Mouse (Mus musculus): ENCODE data around the gene Scaper. TPM values are rescaled to one million over a fixed set of nuclear protein-coding genes. Genes with fewer than 3 reads are reported as not detected.

The Scaper gene
- polyA plus RNA-seq, 1 experiment = 0.02 TPM

DNA sequence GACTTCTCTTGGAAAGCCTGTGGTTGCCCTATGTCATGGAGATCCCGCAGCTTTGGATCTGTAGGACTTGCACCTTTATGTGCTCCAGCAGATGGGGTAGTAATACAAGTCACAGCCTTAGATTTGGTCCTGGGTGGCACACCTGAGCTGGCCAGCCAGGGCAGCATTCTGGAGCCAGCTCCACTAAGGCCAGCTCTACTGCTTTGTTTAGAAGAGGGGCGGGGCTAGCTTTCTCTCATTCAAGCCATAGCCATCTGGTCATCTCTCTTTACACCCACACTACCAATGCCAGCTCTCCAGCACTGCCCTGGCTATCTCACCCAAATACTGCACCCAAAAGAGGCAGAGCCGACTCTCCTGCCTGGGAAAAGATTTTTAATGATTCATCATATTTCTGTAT is 323.2 kb downstream of the Scaper start:
- TF ChIP-seq GATA1 (IDR thresholded peaks at IDR 0.05; ENCODE audit: borderline replicate concordance, low read length) (no peak), FLI1 (IDR thresholded peaks at IDR 0.05; ENCODE audit: low read length) (no peak)
- Histone ChIP-seq H3K36me3 (replicated peaks; ENCODE audit: low read length) (no peaks in the 10 kb centered on the region), H3K4me3 (replicated peaks) (no peak overlapping the region), H3K9me3 (no peaks in the 10 kb centered on the region), H3K4me1 (no peaks in the 10 kb centered on the region; the same call in 1 of the 2 replicates), H3K27me3 (replicated peaks) (no peaks in the 10 kb centered on the region)

- no peak for TF ChIP-seq GATA1 (IDR thresholded peaks at IDR 0.05; ENCODE audit: borderline replicate concordance, low read length)
- no peak for TF ChIP-seq FLI1 (IDR thresholded peaks at IDR 0.05; ENCODE audit: low read length)
- Histone ChIP-seq H3K9me3 (no peaks in the 10 kb centered on the region), H3K27me3 (replicated peaks) (no peaks in the 10 kb centered on the region), H3K4me1 (no peaks in the 10 kb centered on the region; the same call in 1 of the 2 replicates), H3K4me3 (replicated peaks) (no peak overlapping the region), H3K36me3 (replicated peaks; ENCODE audit: low read length) (no peaks in the 10 kb centered on the region)
These were observed 328.2 kb downstream of the Scaper start for GRCm38 (mm10) chr9:55609751-55610150.

DNA sequence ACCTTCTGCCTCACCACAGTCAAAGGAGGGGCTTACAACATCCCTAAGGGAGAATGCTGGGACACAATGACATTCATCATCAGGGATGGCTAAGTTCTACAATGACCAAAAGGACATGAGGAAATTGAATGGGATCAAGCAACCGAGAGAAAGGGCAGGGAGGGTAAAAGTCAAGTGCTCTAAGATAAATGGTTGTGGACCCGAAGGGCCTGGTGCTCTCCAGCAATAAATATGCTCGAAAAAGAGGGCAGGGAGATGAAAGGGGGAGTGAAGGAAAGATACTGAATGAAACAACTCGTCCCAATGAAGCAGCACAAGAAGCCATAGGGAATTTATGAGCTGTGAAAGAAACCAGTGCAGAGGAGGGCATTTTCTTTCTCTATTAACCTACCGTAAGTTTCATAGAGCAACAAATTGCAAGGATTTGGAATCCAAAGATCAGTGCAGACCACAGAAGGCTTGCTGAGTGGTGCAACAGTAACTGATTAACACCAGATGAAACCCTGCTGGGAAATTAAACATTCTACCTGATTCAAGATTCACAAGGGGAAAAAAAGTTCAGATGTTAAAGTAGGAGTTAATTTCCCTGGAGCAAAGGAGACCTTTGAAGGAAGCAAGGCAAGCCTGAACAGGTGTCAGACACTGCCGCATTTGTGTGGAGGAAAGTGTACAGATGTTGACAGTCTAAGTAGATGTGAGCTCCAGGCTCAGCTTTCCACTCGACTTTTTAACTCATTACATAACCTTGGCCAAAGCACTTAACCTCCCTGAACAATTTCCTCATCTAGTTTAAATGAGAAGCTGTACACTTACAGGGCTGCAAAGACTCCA is 329.0 kb downstream of the Scaper start:
- no peaks in the 10 kb centered on the region; the same call in 1 of the 2 replicates for H3K4me1 ChIP-seq
- TF ChIP-seq FLI1 (IDR thresholded peaks at IDR 0.05; ENCODE audit: low read length) (no peak), GATA1 (IDR thresholded peaks at IDR 0.05; ENCODE audit: borderline replicate concordance, low read length) (no peak)
- H3K36me3 ChIP-seq (replicated peaks; ENCODE audit: low read length) = no peaks in the 10 kb centered on the region
- no peaks in the 10 kb centered on the region for H3K9me3 ChIP-seq
- H3K27me3 ChIP-seq (replicated peaks) = no peaks in the 10 kb centered on the region
- no peak overlapping the region for H3K4me3 ChIP-seq (replicated peaks)

- TF ChIP-seq FLI1 (IDR thresholded peaks at IDR 0.05; ENCODE audit: low read length) = no peak
- TF ChIP-seq GATA1 (IDR thresholded peaks at IDR 0.05; ENCODE audit: borderline replicate concordance, low read length) = no peak
- H3K4me3 ChIP-seq (replicated peaks) = no peak overlapping the region
- H3K9me3 ChIP-seq = no peaks in the 10 kb centered on the region
- H3K4me1 ChIP-seq = no peaks in the 10 kb centered on the region
- H3K36me3 ChIP-seq (replicated peaks; ENCODE audit: low read length) = no peaks in the 10 kb centered on the region
- peaks cover 2% of the 10 kb centered on the region for H3K27me3 ChIP-seq (replicated peaks)
These were observed 339.3 kb downstream of the Scaper start for GRCm38 (mm10) chr9:55598594-55598993.

DNA sequence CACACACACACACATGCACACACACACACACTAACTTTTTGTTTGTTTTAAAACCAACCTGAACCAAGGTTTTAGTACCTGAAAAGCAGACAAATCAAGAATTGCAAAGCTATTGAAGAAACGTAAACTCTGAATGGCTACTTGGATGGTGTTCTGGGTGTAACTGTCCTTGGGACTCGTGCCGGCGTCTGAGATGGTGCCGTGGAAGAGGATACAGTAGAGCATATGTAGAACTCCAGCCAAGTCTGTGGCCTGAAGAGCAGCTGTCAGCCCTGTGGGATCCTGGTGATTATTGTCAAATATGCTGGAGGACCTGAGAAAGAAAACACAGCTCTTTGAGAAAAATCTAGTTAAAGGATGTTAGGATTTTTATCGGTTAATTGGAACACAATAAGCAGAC is 351.8 kb downstream of the Scaper start:
- no peak overlapping the region for H3K4me3 ChIP-seq (replicated peaks)
- H3K36me3 ChIP-seq (replicated peaks; ENCODE audit: low read length) = no peaks in the 10 kb centered on the region
- H3K9me3 ChIP-seq = no peaks in the 10 kb centered on the region
- no peaks in the 10 kb centered on the region for H3K4me1 ChIP-seq
- no peaks in the 10 kb centered on the region for H3K27me3 ChIP-seq (replicated peaks)
- TF ChIP-seq FLI1 (IDR thresholded peaks at IDR 0.05; ENCODE audit: low read length) (no peak), GATA1 (IDR thresholded peaks at IDR 0.05; ENCODE audit: borderline replicate concordance, low read length) (no peak)

- TF ChIP-seq GATA1 (IDR thresholded peaks at IDR 0.05; ENCODE audit: borderline replicate concordance, low read length) (no peak), FLI1 (IDR thresholded peaks at IDR 0.05; ENCODE audit: low read length) (no peak)
- Histone ChIP-seq H3K4me1 (no peaks in the 10 kb centered on the region), H3K4me3 (replicated peaks) (no peak overlapping the region)
These were observed 356.5 kb downstream of the Scaper start for GRCm38 (mm10) chr9:55581414-55581813.

GRCm38 (mm10) chr9:55576571-55576970 is 361.3 kb downstream of the Scaper start:
- Histone ChIP-seq H3K4me3 (replicated peaks) (no peak overlapping the region), H3K27me3 (replicated peaks) (no peaks in the 10 kb centered on the region)
- no peak for TF ChIP-seq FLI1 (IDR thresholded peaks at IDR 0.05; ENCODE audit: low read length)

More at GRCm38 (mm10) chr9:55581414-55581813, 356.5 kb downstream of the Scaper start:
- Histone ChIP-seq H3K9me3 (no peaks in the 10 kb centered on the region), H3K36me3 (replicated peaks; ENCODE audit: low read length) (no peaks in the 10 kb centered on the region), H3K27me3 (replicated peaks) (no peaks in the 10 kb centered on the region)

DNA sequence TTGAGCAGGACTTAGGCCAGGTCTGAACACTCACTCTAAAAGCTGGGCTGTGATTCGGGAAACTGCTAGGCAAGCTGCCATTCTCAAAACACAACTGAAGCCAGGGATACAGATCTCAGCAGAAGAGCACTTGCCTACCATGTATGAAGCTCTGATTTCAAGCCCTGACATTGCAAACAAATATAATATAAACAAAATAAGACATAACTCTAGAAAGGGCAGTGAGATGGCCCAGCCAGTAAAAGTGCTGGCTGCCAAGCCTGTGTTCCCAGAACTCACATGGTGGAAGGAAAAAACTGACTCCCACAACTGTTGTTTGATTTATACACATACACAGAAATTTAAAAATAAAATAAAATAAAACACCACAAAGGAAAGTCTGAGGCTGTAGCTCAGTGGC is 366.8 kb downstream of the Scaper start:
- Histone ChIP-seq H3K27me3 (replicated peaks) (peaks cover 2% of the 10 kb centered on the region), H3K9me3 (no peaks in the 10 kb centered on the region), H3K36me3 (replicated peaks; ENCODE audit: low read length) (no peaks in the 10 kb centered on the region), H3K4me1 (no peaks in the 10 kb centered on the region), H3K4me3 (replicated peaks) (no peak overlapping the region)
- no peak for TF ChIP-seq GATA1 (IDR thresholded peaks at IDR 0.05; ENCODE audit: borderline replicate concordance, low read length)
- no peak for TF ChIP-seq FLI1 (IDR thresholded peaks at IDR 0.05; ENCODE audit: low read length)

More at GRCm38 (mm10) chr9:55576571-55576970, 361.3 kb downstream of the Scaper start:
- Histone ChIP-seq H3K9me3 (no peaks in the 10 kb centered on the region), H3K4me1 (no peaks in the 10 kb centered on the region), H3K36me3 (replicated peaks; ENCODE audit: low read length) (no peaks in the 10 kb centered on the region)

GRCm38 (mm10) chr9:55568466-55569159 is 369.3 kb downstream of the Scaper start:
- TF ChIP-seq FLI1 (IDR thresholded peaks at IDR 0.05; ENCODE audit: low read length) = no peak
- TF ChIP-seq GATA1 (IDR thresholded peaks at IDR 0.05; ENCODE audit: borderline replicate concordance, low read length) = no peak
- no peaks in the 10 kb centered on the region for H3K9me3 ChIP-seq
- no peaks in the 10 kb centered on the region for H3K4me1 ChIP-seq
- no peak overlapping the region for H3K4me3 ChIP-seq (replicated peaks)
- H3K27me3 ChIP-seq (replicated peaks) = peaks cover 6% of the 10 kb centered on the region
- no peaks in the 10 kb centered on the region for H3K36me3 ChIP-seq (replicated peaks; ENCODE audit: low read length)

GRCm38 (mm10) chr9:55560960-55561359 is 377.0 kb downstream of the Scaper start:
- H3K27me3 ChIP-seq (replicated peaks) = peaks cover 10% of the 10 kb centered on the region
- TF ChIP-seq FLI1 (IDR thresholded peaks at IDR 0.05; ENCODE audit: low read length) (no peak), GATA1 (IDR thresholded peaks at IDR 0.05; ENCODE audit: borderline replicate concordance, low read length) (no peak)
- no peaks in the 10 kb centered on the region for H3K9me3 ChIP-seq
- no peak overlapping the region for H3K4me3 ChIP-seq (replicated peaks)
- H3K4me1 ChIP-seq = peaks cover 4% of the 10 kb centered on the region; the same call in 1 of the 2 replicates
- no peaks in the 10 kb centered on the region for H3K36me3 ChIP-seq (replicated peaks; ENCODE audit: low read length)
